Mouse (Mus musculus) subcutaneous adipose tissue, adult 2 months (tissue): Measurements from ENCODE around the gene Pex12. TPM values are rescaled to one million over a fixed set of nuclear protein-coding genes. Genes with fewer than 3 reads are reported as not detected.

Experiments
- polyA plus RNA-seq: library from polyadenylated mRNA; depleted of rRNA; stranded (reverse); fragments of >200 nt; gene quantifications from 2 replicates; pipeline ENCODE4 v1.2.3, GENCODE M21; 2012; ENCODE audit warnings: low replicate concordance; rRNA removed

The Pex12 gene
- 10.3 and 12.4 TPM in 2 replicates for polyA plus RNA-seq

GRCm38 (mm10) chr11:83302526-83303251 lies at the start of gene Pex12:
Gene Pex12, minus strand, starts transcription at chr11:83302586.

DNA sequence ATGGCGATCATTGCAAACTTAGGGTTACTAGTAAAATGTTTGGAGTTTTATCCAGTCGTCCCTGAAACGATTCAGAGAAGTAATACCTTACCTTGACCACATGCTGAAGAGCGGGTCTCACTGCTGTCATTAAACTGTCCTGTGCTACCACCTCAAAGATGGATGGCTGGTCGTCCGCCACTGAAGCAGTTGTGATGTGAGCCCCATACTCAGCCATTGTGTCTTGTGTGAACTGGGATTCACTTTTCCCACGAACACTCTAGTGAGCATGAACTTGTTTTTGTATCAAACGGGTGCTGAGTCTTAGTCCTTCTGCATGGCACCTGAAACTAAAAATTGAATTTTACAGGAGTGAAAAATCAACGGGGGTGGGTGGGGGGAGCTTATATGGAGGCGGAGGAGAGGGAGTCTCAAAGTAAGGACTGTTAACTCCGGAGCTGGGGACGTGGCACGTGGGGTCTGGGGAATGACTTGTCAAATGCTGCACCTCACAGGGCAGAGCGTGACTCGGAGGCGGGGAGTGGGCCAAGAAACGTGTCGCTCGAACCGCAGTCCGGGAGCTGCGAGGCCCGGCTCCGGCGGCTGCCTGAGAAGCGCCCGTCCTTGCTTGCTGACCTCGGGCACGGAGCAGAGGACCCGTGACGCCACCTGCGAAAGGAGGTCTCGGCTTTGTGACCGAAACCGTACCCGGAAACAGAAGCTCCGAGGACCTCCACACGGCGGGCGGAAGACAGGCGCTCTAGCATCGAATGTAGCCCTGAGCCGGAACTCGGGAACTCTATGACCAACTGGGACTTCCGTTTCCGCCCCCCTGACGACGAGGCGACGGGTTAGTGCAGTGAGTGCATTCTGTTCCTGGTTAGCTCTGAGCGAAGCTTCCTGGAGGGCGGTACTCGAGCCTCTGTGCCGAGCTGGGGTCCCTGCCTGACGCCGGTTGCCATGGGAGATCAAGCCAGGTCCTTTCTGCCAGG lies 3.9 kb downstream of the Pex12 start, which contains the start of gene Ap2b1:
Gene Ap2b1, plus strand, starts transcription at position 800 of the 971 bp plus-strand sequence.

DNA sequence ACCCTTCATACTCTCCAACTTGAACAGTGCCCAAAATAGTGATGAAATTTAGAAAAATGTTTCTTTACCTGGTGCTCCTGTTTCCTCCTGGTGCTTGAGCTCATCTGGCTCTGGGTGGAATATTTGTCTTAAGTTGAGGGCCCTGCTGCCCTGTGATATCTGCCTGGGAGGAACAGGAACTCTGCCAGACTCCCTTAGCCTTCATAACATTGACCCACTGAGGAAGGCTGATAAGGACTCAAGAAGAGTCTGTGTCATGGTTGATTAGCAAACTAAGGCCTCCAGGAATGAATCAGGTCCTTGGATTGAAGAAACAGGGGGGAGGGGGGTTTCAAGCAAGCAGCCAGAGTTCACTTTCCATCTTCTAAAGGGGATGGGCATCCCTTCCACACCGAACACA lies 15.8 kb downstream of the Pex12 start, which contains the start of gene Slfn14:
Gene Slfn14, minus strand, starts transcription at position 161 of the 400 bp plus-strand sequence.

Other genes starting within 250 kb of the Pex12 start
- gene Slfn2, start 237.5 kb downstream of the Pex12 start, polyA plus RNA-seq, result 7.2 and 12.0 TPM in 2 replicates
- 0.59 and 1.6 TPM in 2 replicates for gene Slfn1, start 185.7 kb downstream of the Pex12 start, polyA plus RNA-seq
- gene Slfn4, start 127.4 kb downstream of the Pex12 start, polyA plus RNA-seq, result 0.26 and 1.0 TPM in 2 replicates
- gene Slfn3, start 111.3 kb downstream of the Pex12 start, polyA plus RNA-seq, result 1.1 TPM in 2 replicates
- not detected in 2 replicates for gene Slfn14, start 15.9 kb downstream of the Pex12 start, polyA plus RNA-seq
- gene Ap2b1, start 3.6 kb downstream of the Pex12 start, polyA plus RNA-seq, result 45.1 and 61.0 TPM in 2 replicates
- gene Rasl10b, start 106.6 kb upstream of the Pex12 start, polyA plus RNA-seq, result 0.44 and 3.0 TPM in 2 replicates
- 0.09 and 0.16 TPM in 2 replicates for gene Gas2l2, start 126.9 kb upstream of the Pex12 start, polyA plus RNA-seq
- 2.4 and 2.5 TPM in 2 replicates for gene 1700020L24Rik, start 135.1 kb upstream of the Pex12 start, polyA plus RNA-seq
- 22.1 and 42.8 TPM in 2 replicates for gene Mmp28, start 160.5 kb upstream of the Pex12 start, polyA plus RNA-seq
- gene Taf15, start 170.5 kb upstream of the Pex12 start, polyA plus RNA-seq, result 8.0 and 15.5 TPM in 2 replicates
- not detected in 2 replicates for gene Heatr9, start 219.6 kb upstream of the Pex12 start, polyA plus RNA-seq
- 34.2 and 47.0 TPM in 2 replicates for gene Ccl5, start 227.9 kb upstream of the Pex12 start, polyA plus RNA-seq